Mouse (Mus musculus) E14TG2a.4 (cell line): Measurements from ENCODE around the gene Sp9.
A peak's percentile ranks its signal among the peaks of the same experiment; 100 is the strongest.

Source experiments
- H3K27me3 ChIP-seq: 2 replicates; pipeline ENCODE4 v1.6.1; 2014; ENCODE audit warnings: low read length, control low read depth; ENCODE audit not compliant: insufficient read depth
- H3K36me3 ChIP-seq: 2 replicates; pipeline ENCODE4 v1.6.1; 2014; ENCODE audit warnings: low read length, control low read depth; ENCODE audit not compliant: insufficient read depth
- H3K4me1 ChIP-seq: replicated peaks from 2 replicates; pipeline ENCODE4 v1.6.1; 2014; ENCODE audit warnings: low read depth, low read length, control low read depth
- H3K4me3 ChIP-seq: replicated peaks from 2 replicates; pipeline ENCODE4 v1.5.1; 2014; ENCODE audit warnings: mild to moderate bottlenecking, low read length
- H3K9me3 ChIP-seq: 2 replicates; pipeline ENCODE4 v1.6.1; 2014; ENCODE audit warnings: low read length, control low read depth
- CTCF ChIP-seq: conservative IDR thresholded peaks from 2 replicates; pipeline ENCODE4 v1.5.1; 2014; ENCODE audit warnings: low read length
- NANOG ChIP-seq: IDR thresholded peaks from 2 replicates; pipeline ENCODE4 v1.6.1; 2014; ENCODE audit warnings: borderline replicate concordance, low read length, mixed read lengths
- POU5F1 ChIP-seq: IDR thresholded peaks from 2 replicates; pipeline ENCODE4 v1.6.1; 2014; ENCODE audit warnings: low read length, borderline replicate concordance

Sp9 gene

DNA sequence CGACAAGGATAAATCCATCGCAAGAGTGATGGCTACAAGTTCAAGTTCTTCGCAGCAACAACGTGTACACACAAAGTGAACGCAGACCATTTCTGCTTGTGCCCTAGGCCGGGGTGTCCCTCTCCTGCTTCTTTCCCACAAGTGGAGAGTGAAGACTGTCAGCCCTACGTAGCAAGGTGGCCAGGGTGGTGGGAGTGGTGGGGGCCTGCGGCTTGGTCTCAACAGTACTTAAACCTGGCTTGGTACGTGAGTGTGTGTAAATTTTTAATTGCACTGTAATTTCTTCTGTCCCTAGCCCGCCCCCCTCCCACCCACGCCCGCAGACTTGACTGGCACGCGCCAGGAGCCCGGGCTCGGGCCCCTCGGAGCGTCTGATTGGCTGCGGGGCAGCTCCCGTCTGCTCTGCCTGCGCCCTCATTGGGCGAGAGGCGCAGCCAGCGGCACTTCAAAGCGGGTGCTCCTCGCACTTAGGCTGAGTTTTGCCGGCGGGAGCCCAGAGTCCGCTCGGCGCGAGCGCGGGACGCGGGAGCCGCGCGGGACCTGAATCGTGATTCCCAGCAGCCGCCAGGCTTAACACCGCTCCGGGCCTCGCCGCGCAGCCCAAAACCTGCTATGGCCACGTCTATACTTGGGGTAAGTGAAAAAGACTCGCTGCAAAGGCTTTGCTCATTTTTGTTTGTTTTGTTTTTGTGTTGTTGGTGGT, at the start of gene Sp9:
Sp9 (plus strand) TSS at position 467 of the 703 bp plus-strand sequence.
- TF ChIP-seq NANOG (no peak), POU5F1 (no peak), CTCF (no peak)
- Histone ChIP-seq H3K4me3 (peak within 1 kb of the TSS; percentile 68), H3K36me3 (no peaks in the 10 kb centered on the region), H3K4me1 (peaks cover 34% of the 10 kb centered on the region), H3K27me3 (peaks cover 90% of the 10 kb centered on the region), H3K9me3 (no peaks in the 10 kb centered on the region)

GRCm38 (mm10) chr2:73231081-73231480, 40.6 kb upstream of the Sp9 start:
- H3K9me3 ChIP-seq: no peaks in the 10 kb centered on the region
- TF ChIP-seq NANOG (no peak), POU5F1 (no peak), CTCF (no peak)
- H3K27me3 ChIP-seq: peaks cover 22% of the 10 kb centered on the region
- H3K36me3 ChIP-seq: no peaks in the 10 kb centered on the region
- no peaks in the 10 kb centered on the region for H3K4me1 ChIP-seq
- H3K4me3 ChIP-seq: no peak overlapping the region

DNA sequence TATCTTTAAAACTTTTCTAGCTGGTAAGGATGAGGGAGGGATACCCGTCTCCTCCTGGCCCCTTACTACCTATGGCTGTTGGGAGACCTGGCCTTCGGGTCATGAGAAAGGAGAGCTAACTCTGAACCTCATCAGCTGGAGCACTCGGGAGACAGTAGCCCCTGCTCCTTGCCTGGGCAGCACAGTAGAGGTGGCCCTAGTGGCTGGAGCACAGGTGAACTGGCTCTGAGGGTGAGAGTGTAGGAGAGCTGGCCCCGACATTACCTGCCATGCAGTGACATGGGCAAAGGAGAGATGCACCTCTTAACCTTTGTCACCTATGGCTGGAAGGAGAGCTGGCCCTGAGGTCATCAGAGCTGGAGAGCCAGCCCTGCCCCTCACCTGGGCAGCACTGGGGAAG, 30.4 kb upstream of the Sp9 start:
- H3K27me3 ChIP-seq: peaks cover 12% of the 10 kb centered on the region
- H3K4me3 ChIP-seq: no peak overlapping the region
- no peaks in the 10 kb centered on the region for H3K9me3 ChIP-seq
- H3K4me1 ChIP-seq: no peaks in the 10 kb centered on the region
- H3K36me3 ChIP-seq: no peaks in the 10 kb centered on the region
- TF ChIP-seq POU5F1: no peak
- no peak for TF ChIP-seq NANOG
- TF ChIP-seq CTCF: no peak

- no peaks in the 10 kb centered on the region for H3K36me3 ChIP-seq
Measured at GRCm38 (mm10) chr2:73248701-73249100, 23.0 kb upstream of the Sp9 start.

GRCm38 (mm10) chr2:73263172-73263765, 8.5 kb upstream of the Sp9 start:
- TF ChIP-seq CTCF: no peak
- no peak for TF ChIP-seq POU5F1
- no peak for TF ChIP-seq NANOG
- no peaks in the 10 kb centered on the region for H3K36me3 ChIP-seq
- peak overlapping the region; percentile 77 for H3K4me3 ChIP-seq
- peaks cover 76% of the 10 kb centered on the region for H3K27me3 ChIP-seq
- H3K4me1 ChIP-seq: peaks cover 28% of the 10 kb centered on the region
- H3K9me3 ChIP-seq: peaks cover 5% of the 10 kb centered on the region

More at GRCm38 (mm10) chr2:73248701-73249100, 23.0 kb upstream of the Sp9 start:
- H3K4me1 ChIP-seq: peaks cover 8% of the 10 kb centered on the region
- peaks cover 14% of the 10 kb centered on the region; the same call in 1 of the 2 replicates for H3K27me3 ChIP-seq
- TF ChIP-seq NANOG (peak; percentile 92), POU5F1 (no peak), CTCF (no peak)
- H3K9me3 ChIP-seq: peaks cover 4% of the 10 kb centered on the region; the same call in 1 of the 2 replicates
- H3K4me3 ChIP-seq: no peak overlapping the region

DNA sequence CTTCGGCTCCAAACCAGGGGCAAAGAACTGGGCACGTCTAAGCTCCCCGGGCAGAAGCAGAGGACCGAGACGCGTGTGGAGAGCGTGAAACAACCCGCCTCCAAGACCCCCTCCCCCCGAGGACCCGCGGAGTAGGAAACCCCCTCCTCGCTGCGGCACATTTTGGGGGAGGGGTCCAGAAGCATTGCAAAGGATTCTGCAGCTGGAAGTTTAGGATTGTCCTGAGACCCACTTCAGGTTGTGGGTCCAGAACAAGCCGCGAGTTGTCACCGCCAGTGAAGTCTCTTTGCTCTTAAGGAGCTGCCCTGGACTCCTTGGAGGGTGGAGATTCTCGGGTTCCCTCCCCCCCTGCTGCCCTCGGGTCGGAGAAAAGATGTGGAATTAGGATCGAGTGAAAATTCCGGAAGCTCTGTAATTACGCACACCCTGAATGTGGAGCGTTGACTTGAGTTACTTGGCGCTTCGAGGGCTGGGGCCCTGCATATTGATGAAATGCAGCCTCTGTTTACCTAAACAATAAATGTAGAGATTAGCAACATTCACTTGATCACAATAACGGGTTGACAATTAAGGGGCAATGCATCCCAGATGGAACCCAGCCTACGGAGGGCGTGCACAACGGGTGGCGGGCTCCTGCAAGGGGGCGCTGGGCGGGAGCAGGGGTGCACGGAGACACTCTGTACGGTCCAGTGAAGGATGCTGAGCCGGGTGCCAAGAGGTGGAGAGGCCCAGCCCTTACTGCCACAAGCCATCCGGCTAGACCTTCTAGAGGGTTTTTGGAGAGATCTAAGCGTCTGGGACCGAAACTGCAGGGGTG, 7.7 kb upstream of the Sp9 start:
- peaks cover 5% of the 10 kb centered on the region for H3K9me3 ChIP-seq
- peaks cover 76% of the 10 kb centered on the region for H3K27me3 ChIP-seq
- H3K36me3 ChIP-seq: no peaks in the 10 kb centered on the region
- no peak for TF ChIP-seq POU5F1
- no peak for TF ChIP-seq CTCF
- TF ChIP-seq NANOG: no peak
- H3K4me3 ChIP-seq: peak overlapping the region; percentile 77
- H3K4me1 ChIP-seq: peaks cover 28% of the 10 kb centered on the region

GRCm38 (mm10) chr2:73264611-73265195, 7.0 kb upstream of the Sp9 start:
- TF ChIP-seq POU5F1 (no peak), CTCF (no peak), NANOG (no peak)
- Histone ChIP-seq H3K4me3 (peak overlapping the region; percentile 77), H3K36me3 (no peaks in the 10 kb centered on the region), H3K27me3 (peaks cover 81% of the 10 kb centered on the region), H3K4me1 (peaks cover 30% of the 10 kb centered on the region), H3K9me3 (peaks cover 5% of the 10 kb centered on the region)

DNA sequence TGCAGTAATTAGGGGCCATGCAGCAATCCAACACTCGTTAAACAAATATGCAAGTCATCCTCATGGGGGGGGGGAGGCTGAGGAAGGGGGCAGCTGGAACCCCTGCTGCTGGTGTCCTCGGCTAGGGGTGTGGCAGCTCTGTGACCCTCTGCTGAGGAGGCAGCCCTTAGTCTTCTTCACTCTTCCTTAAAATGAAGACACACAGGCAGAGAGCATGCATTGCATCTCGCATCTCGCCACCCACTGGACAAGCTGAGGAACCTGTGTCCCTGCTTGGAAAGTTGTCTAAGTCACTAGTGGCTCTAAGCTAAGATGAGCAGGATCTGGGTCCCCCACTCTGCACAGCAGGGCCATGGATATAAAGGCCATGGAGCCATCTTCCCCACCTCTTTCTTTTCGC, 5.7 kb upstream of the Sp9 start:
- Histone ChIP-seq H3K9me3 (peaks cover 2% of the 10 kb centered on the region), H3K27me3 (peaks cover 92% of the 10 kb centered on the region), H3K36me3 (no peaks in the 10 kb centered on the region), H3K4me3 (no peak overlapping the region), H3K4me1 (peaks cover 43% of the 10 kb centered on the region)
- TF ChIP-seq POU5F1 (no peak), CTCF (no peak), NANOG (no peak)
